ENCODE assay signal across 8 mouse cellular contexts in the genomic region with DNA sequence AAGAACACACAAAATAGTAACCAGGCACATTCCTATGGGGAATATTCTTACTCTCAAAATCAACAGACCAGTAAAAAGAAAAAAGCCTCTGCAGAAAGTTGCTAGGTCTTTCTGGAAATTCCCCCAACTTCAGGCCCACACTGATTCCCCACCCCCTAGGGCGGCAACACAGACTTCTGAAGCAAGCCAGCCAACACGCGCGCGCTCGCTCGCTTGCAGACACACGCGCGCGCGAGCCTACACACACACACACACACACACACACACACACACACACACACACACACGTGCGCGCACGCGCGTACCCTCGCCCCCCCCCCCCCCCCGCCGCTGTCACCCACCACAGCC. TPM values are rescaled to one million over a fixed set of nuclear protein-coding genes. Genes with fewer than 3 reads are reported as not detected.
A peak's percentile ranks its signal among the peaks of the same experiment; 100 is the strongest.
DNase-seq lines count a peak whose midpoint lies in the region; ATAC-seq and TF ChIP-seq lines count a peak whose summit lies in the region.

No protein-coding gene starts in this region.

- no CpG with 5 or more reads among the region's 21 CpGs for WGBS in embryonic facial prominence, embryonic 13.5 days
- WGBS in heart, embryonic 13.5 days: 17% methylated on average over 10 of the region's 21 CpGs
- 33% methylated on average over 12 of the region's 21 CpGs for WGBS in kidney, embryonic 15.5 days
- WGBS in liver, embryonic 14.5 days (ENCODE audit: insufficient replicate concordance): 5% methylated on average over 14 of the region's 21 CpGs

- peak overlapping the region; percentile 52 for H3K4me3 ChIP-seq in embryonic facial prominence, embryonic 13.5 days
- peak overlapping the region; percentile 61 for H3K4me3 ChIP-seq in heart, embryonic 13.5 days
- H3K4me3 ChIP-seq in kidney, embryonic 15.5 days (replicated peaks): peak overlapping the region; percentile 54
- H3K4me3 ChIP-seq in liver, embryonic 14.5 days (ENCODE audit: insufficient read depth in 1 of 2, low read depth in 2 of 2, low read length in 2 of 2): peak overlapping the region; percentile 56 to 81; a peak in 3 of 4 replicates

- peak overlapping the region; percentile 74 for H3K9ac ChIP-seq in embryonic facial prominence, embryonic 13.5 days
- peak overlapping the region; percentile 79 for H3K9ac ChIP-seq in heart, embryonic 13.5 days
- peak overlapping the region; percentile 53; the same call in 1 of the 2 replicates for H3K9ac ChIP-seq in kidney, embryonic 15.5 days
- peak overlapping the region; percentile 43 for H3K9ac ChIP-seq in liver, embryonic 14.5 days (replicated peaks)

- no peaks in the 10 kb centered on the region for H3K4me1 ChIP-seq in embryonic facial prominence, embryonic 13.5 days
- no peaks in the 10 kb centered on the region for H3K4me1 ChIP-seq in heart, embryonic 13.5 days
- no peaks in the 10 kb centered on the region for H3K4me1 ChIP-seq in kidney, embryonic 15.5 days
- no peaks in the 10 kb centered on the region for H3K4me1 ChIP-seq in liver, embryonic 14.5 days (replicated peaks; ENCODE audit: control insufficient read depth in 2 of 2, insufficient read depth in 2 of 2, low read length in 1 of 2)

- H3K36me3 ChIP-seq in embryonic facial prominence, embryonic 13.5 days: no peaks in the 10 kb centered on the region
- H3K36me3 ChIP-seq in heart, embryonic 13.5 days: no peaks in the 10 kb centered on the region
- no peaks in the 10 kb centered on the region for H3K36me3 ChIP-seq in kidney, embryonic 15.5 days
- no peaks in the 10 kb centered on the region for H3K36me3 ChIP-seq in liver, embryonic 14.5 days (replicated peaks; ENCODE audit: control insufficient read depth, insufficient read depth, low read depth)

- H3K4me2 ChIP-seq in embryonic facial prominence, embryonic 13.5 days: peak overlapping the region; percentile 46
- H3K4me2 ChIP-seq in heart, embryonic 13.5 days: peak overlapping the region; percentile 63
- H3K4me2 ChIP-seq in kidney, embryonic 15.5 days: peak overlapping the region; percentile 55
- H3K4me2 ChIP-seq in liver, embryonic 14.5 days (ENCODE audit: low read depth): peak overlapping the region; percentile 58

- peak; percentile 67 for DNase-seq in 3134 (ENCODE audit: extremely low read depth, insufficient read length, low spot score)
- DNase-seq in T-cell, adult 2 months (ENCODE audit: low spot score): peak; percentile 72
- DNase-seq in liver, embryonic 14.5 days (ENCODE audit: low read depth in 3 of 3, low spot score in 3 of 3): peak in 1 of 3 experiments; percentile 41
- peak; percentile 79 for DNase-seq in naive thymus-derived CD4-positive, alpha-beta T cell, adult 2 months (ENCODE audit: low read depth)
- peak; percentile 74 for DNase-seq in thymus, postnatal 0 days (ENCODE audit: low spot score)

- H3K27me3 ChIP-seq in embryonic facial prominence, embryonic 13.5 days: no peaks in the 10 kb centered on the region
- H3K27me3 ChIP-seq in heart, embryonic 13.5 days (replicated peaks): no peaks in the 10 kb centered on the region
- H3K27me3 ChIP-seq in kidney, embryonic 15.5 days: no peaks in the 10 kb centered on the region
- H3K27me3 ChIP-seq in liver, embryonic 14.5 days (ENCODE audit: control insufficient read depth, insufficient read depth, low read length): no peaks in the 10 kb centered on the region

- ATAC-seq in embryonic facial prominence, embryonic 13.5 days (ENCODE audit: insufficient number of reproducible peaks, insufficient read depth, low FRiP score, low TSS enrichment, low read depth): peak; percentile 62; the same call in 1 of the 2 replicates
- no peak for ATAC-seq in heart, embryonic 13.5 days (ENCODE audit: extremely low read depth, insufficient number of reproducible peaks, low FRiP score, low TSS enrichment)
- ATAC-seq in kidney, embryonic 15.5 days (replicated peaks; ENCODE audit: low FRiP score): peak; percentile 82
- peak; percentile 64; the same call in 1 of the 2 replicates for ATAC-seq in liver, embryonic 14.5 days (ENCODE audit: insufficient read depth)

- peak overlapping the region; percentile 93 for H3K27ac ChIP-seq in embryonic facial prominence, embryonic 13.5 days
- H3K27ac ChIP-seq in heart, embryonic 13.5 days (replicated peaks): peak overlapping the region; percentile 88
- H3K27ac ChIP-seq in kidney, embryonic 15.5 days: peak overlapping the region; percentile 92
- H3K27ac ChIP-seq in liver, embryonic 14.5 days: no peak overlapping the region

- TF ChIP-seq CTCF in liver, embryonic 14.5 days (IDR thresholded peaks at IDR 0.05; ENCODE audit: low read depth): no peak

- no peak for TF ChIP-seq EP300 in liver, embryonic 14.5 days (IDR thresholded peaks at IDR 0.05; ENCODE audit: low read depth)

- no peaks in the 10 kb centered on the region for H3K9me3 ChIP-seq in embryonic facial prominence, embryonic 13.5 days
- H3K9me3 ChIP-seq in heart, embryonic 13.5 days: no peaks in the 10 kb centered on the region
- H3K9me3 ChIP-seq in kidney, embryonic 15.5 days (replicated peaks): no peaks in the 10 kb centered on the region
- H3K9me3 ChIP-seq in liver, embryonic 14.5 days (ENCODE audit: control insufficient read depth, low read length): no peaks in the 10 kb centered on the region

RNA-seq across cellular contexts. Expression of a gene that starts 0.9 kb away (rescaled TPM):
- polyA plus RNA-seq in embryonic facial prominence, embryonic 13.5 days (2015; fragmentation: Nextera tagmentation; extraction: Ambion mirVana): 16.5 and 16.6 TPM in 2 replicates
- 5.0 and 5.3 TPM in 2 replicates for polyA plus RNA-seq in heart, embryonic 13.5 days (2015; fragmentation: Nextera tagmentation; extraction: Ambion mirVana)
- 9.5 and 9.6 TPM in 2 replicates for polyA plus RNA-seq in kidney, embryonic 15.5 days (2015; fragmentation: Nextera tagmentation; extraction: Ambion mirVana)
- polyA plus RNA-seq in liver, embryonic 14.5 days (2012; rRNA removed): 1.2 and 1.6 TPM in 2 replicates
- 2.0 and 2.1 TPM in 2 replicates for polyA plus RNA-seq in liver, embryonic 14.5 days (2014; fragmentation: Nextera tagmentation; extraction: Ambion mirVana)
- polyA plus RNA-seq in thymus, postnatal 0 days (2015; fragmentation: Nextera tagmentation; extraction: Ambion mirVana): 8.3 and 8.6 TPM in 2 replicates
